ENCODE assay signal across 7 mouse cellular contexts in genomic region chr3:135886659-135887027, GRCm38 (mm10).
DNase-seq lines count a peak whose midpoint lies in the region; ATAC-seq lines count a peak whose summit lies in the region.

No protein-coding gene starts in this region.

- H3K4me1 ChIP-seq in hindbrain, embryonic 12.5 days, result peaks cover 5% of the 10 kb centered on the region; the same call in 1 of the 2 replicates

- H3K27ac ChIP-seq in hindbrain, embryonic 12.5 days, result no peak overlapping the region

- H3K4me2 ChIP-seq in hindbrain, embryonic 12.5 days (replicated peaks), result no peak overlapping the region

- no peaks in the 10 kb centered on the region for H3K27me3 ChIP-seq in hindbrain, embryonic 12.5 days

- no peak overlapping the region for H3K4me3 ChIP-seq in hindbrain, embryonic 12.5 days

- no peaks in the 10 kb centered on the region for H3K9me3 ChIP-seq in hindbrain, embryonic 12.5 days (replicated peaks)

- no peak overlapping the region for H3K9ac ChIP-seq in hindbrain, embryonic 12.5 days

- 0 out of 2 replicates have a peak, but pooled peaks have one; percentile 32 for ATAC-seq in hindbrain, embryonic 12.5 days (ENCODE audit: low FRiP score)

- peak; percentile 62 for DNase-seq in MN1 (ENCODE audit: low spot score)
- DNase-seq in adrenal gland, postnatal 4 days (ENCODE audit: low spot score in 2 of 2), result peak; percentile 8 to 26
- peak; percentile 43 for DNase-seq in fibroblast of lung, adult 2 months (ENCODE audit: low read depth)
- DNase-seq in layer of hippocampus, postnatal 14 days (ENCODE audit: low spot score in 2 of 2), result peak; percentile 85 to 94
- DNase-seq in mesoderm, embryonic 11.5 days (ENCODE audit: low read depth, low spot score), result peak; percentile 80
- DNase-seq in right cerebral cortex, postnatal 36 days (ENCODE audit: low spot score in 2 of 2), result peak; percentile 78 to 79

- 41% methylated on average over 12 of the region's 12 CpGs for WGBS in hindbrain, embryonic 12.5 days

- H3K36me3 ChIP-seq in hindbrain, embryonic 12.5 days, result no peaks in the 10 kb centered on the region

Comparison
In these comparisons a context has a peak if more than half of its experiments do, and no peak if none do; other contexts are left out.
1. DNase-seq: peak in every context shown above with its lines; median percentile 90 in layer of hippocampus, postnatal 14 days; 80 in mesoderm, embryonic 11.5 days; 78 in right cerebral cortex, postnatal 36 days; 62 in MN1; 43 in fibroblast of lung, adult 2 months; 17 in adrenal gland, postnatal 4 days.